In genomic region chr13:102670503-102670902, GRCm38 (mm10) we compare ENCODE assay signal across 18 mouse cellular contexts. TPM values are rescaled to one million over a fixed set of nuclear protein-coding genes. Genes with fewer than 3 reads are reported as not detected.
A peak's percentile ranks its signal among the peaks of the same experiment; 100 is the strongest.
DNase-seq lines count a peak whose midpoint lies in the region; ATAC-seq and TF ChIP-seq lines count a peak whose summit lies in the region.
"Had no signal": no experiment of that assay in that cellular context is flagged by ENCODE, and none has a peak within 500 bp of the region (broad histone marks: within the 10 kb centered on the region; RNA-seq: fewer than 3 reads in every experiment).

No protein-coding gene starts in this region.

- WGBS in kidney, adult 2 months, result 67% methylated on average over 7 of the region's 7 CpGs
- WGBS in embryonic facial prominence, embryonic 15.5 days, result 65% methylated on average over 7 of the region's 7 CpGs
- 62% methylated on average over 7 of the region's 7 CpGs for WGBS in stomach, embryonic 16.5 days

- no peak for DNase-seq in kidney, adult 2 months
- DNase-seq in kidney, postnatal 10 days, result no peak
- peak; percentile 33 for DNase-seq in retina, postnatal 1 day
- DNase-seq in retina, embryonic 14.5 days (ENCODE audit: low spot score), result no peak
- DNase-seq in thymus, postnatal 25 days, result no peak
- DNase-seq: adrenal gland, postnatal 10 days; cerebellum, adult 9-10 months; kidney, postnatal 36 days; layer of hippocampus, adult 9-11 months; liver; liver, postnatal 0 days had no signal

- H3K27ac ChIP-seq in kidney, adult 2 months (ENCODE audit: insufficient read depth, low read depth, low read length), result peak overlapping the region; percentile 34
- H3K27ac ChIP-seq in embryonic facial prominence, embryonic 15.5 days (replicated peaks), result no peak overlapping the region
- no peak overlapping the region for H3K27ac ChIP-seq in stomach, embryonic 16.5 days (ENCODE audit: low read length)
- H3K27ac ChIP-seq: hindbrain, embryonic 10.5 days; neural tube, embryonic 13.5 days had no signal

- H3K4me2 ChIP-seq in embryonic facial prominence, embryonic 15.5 days (replicated peaks), result no peak overlapping the region
- H3K4me2 ChIP-seq in stomach, embryonic 16.5 days (ENCODE audit: low read depth, low read length), result no peak overlapping the region
- H3K4me2 ChIP-seq: neural tube, embryonic 13.5 days had no signal

- no peaks in the 10 kb centered on the region for H3K9me3 ChIP-seq in embryonic facial prominence, embryonic 15.5 days (replicated peaks)
- H3K9me3 ChIP-seq in stomach, embryonic 16.5 days (replicated peaks; ENCODE audit: control insufficient read depth, low read length), result no peaks in the 10 kb centered on the region
- H3K9me3 ChIP-seq: forebrain, embryonic 10.5 days; heart, embryonic 15.5 days; hindbrain, embryonic 10.5 days; neural tube, embryonic 13.5 days had no signal

- H3K9ac ChIP-seq in embryonic facial prominence, embryonic 15.5 days, result no peak overlapping the region
- H3K9ac ChIP-seq in stomach, embryonic 16.5 days (ENCODE audit: low read length), result no peak overlapping the region
- H3K9ac ChIP-seq: heart, embryonic 15.5 days; liver, postnatal 0 days; neural tube, embryonic 13.5 days had no signal

- TF ChIP-seq CTCF in kidney, adult 2 months (conservative IDR thresholded peaks at IDR 0.05; ENCODE audit: insufficient read depth, insufficient read length, low read depth, low read length), result no peak

- H3K36me3 ChIP-seq in kidney, adult 2 months (ENCODE audit: control insufficient read depth, insufficient read depth, low read length), result no peaks in the 10 kb centered on the region
- H3K36me3 ChIP-seq in embryonic facial prominence, embryonic 15.5 days, result no peaks in the 10 kb centered on the region
- no peaks in the 10 kb centered on the region for H3K36me3 ChIP-seq in stomach, embryonic 16.5 days (ENCODE audit: control insufficient read depth, insufficient read depth, low read length)
- H3K36me3 ChIP-seq: forebrain, embryonic 10.5 days; heart, embryonic 15.5 days; hindbrain, embryonic 10.5 days; neural tube, embryonic 13.5 days had no signal

- no peaks in the 10 kb centered on the region for H3K27me3 ChIP-seq in kidney, adult 2 months (replicated peaks; ENCODE audit: control insufficient read depth, insufficient read depth, low read length)
- H3K27me3 ChIP-seq in embryonic facial prominence, embryonic 15.5 days, result no peaks in the 10 kb centered on the region
- no peaks in the 10 kb centered on the region for H3K27me3 ChIP-seq in stomach, embryonic 16.5 days (ENCODE audit: control insufficient read depth, insufficient read depth, low read length)
- H3K27me3 ChIP-seq: heart, embryonic 15.5 days; neural tube, embryonic 13.5 days had no signal

- no peak overlapping the region for H3K4me3 ChIP-seq in kidney, adult 2 months (ENCODE audit: insufficient read depth, low read depth, low read length)
- H3K4me3 ChIP-seq in embryonic facial prominence, embryonic 15.5 days (replicated peaks), result no peak overlapping the region
- H3K4me3 ChIP-seq in stomach, embryonic 16.5 days (replicated peaks; ENCODE audit: low read length), result no peak overlapping the region
- H3K4me3 ChIP-seq: forebrain, embryonic 10.5 days; heart, embryonic 15.5 days; hindbrain, embryonic 10.5 days; neural tube, embryonic 13.5 days had no signal

- peak; percentile 61; the same call in 1 of the 2 replicates for ATAC-seq in embryonic facial prominence, embryonic 15.5 days (ENCODE audit: insufficient number of reproducible peaks, low FRiP score, low TSS enrichment, low read depth)
- peak; percentile 62; the same call in 1 of the 2 replicates for ATAC-seq in stomach, embryonic 16.5 days (ENCODE audit: insufficient read depth, low FRiP score)
- ATAC-seq: activated CD4-positive, CD25-positive, alpha-beta regulatory T cell, adult 4 months; liver, postnatal 0 days had no signal

- TF ChIP-seq POLR2A in kidney, adult 2 months (IDR thresholded peaks at IDR 0.05; ENCODE audit: low read depth, low read length), result no peak

- H3K4me1 ChIP-seq in kidney, adult 2 months (ENCODE audit: control insufficient read depth, insufficient read depth, low read length), result 0 out of 2 replicates have a peak, but pooled peaks cover 3% of the 10 kb centered on the region
- H3K4me1 ChIP-seq in embryonic facial prominence, embryonic 15.5 days, result peaks cover 15% of the 10 kb centered on the region; the same call in 1 of the 2 replicates
- H3K4me1 ChIP-seq in stomach, embryonic 16.5 days (ENCODE audit: control insufficient read depth, insufficient read depth, low read length), result 0 out of 2 replicates have a peak, but pooled peaks cover 7% of the 10 kb centered on the region

RNA-seq across cellular contexts. Expression of gene Cd180, which starts 22.9 kb away (rescaled TPM):
- 1.0 and 2.1 TPM in 2 replicates for polyA plus RNA-seq in kidney, adult 2 months (2012; rRNA removed)
- 0.44 and 0.66 TPM in 2 replicates for polyA plus RNA-seq in embryonic facial prominence, embryonic 15.5 days (2015; fragmentation: Nextera tagmentation; extraction: Ambion mirVana)
- polyA plus RNA-seq in stomach, embryonic 16.5 days (2015; fragmentation: Nextera tagmentation; extraction: Ambion mirVana), result 0.69 and 0.70 TPM in 2 replicates
